Mouse (Mus musculus) heart, adult 18-20 months (tissue): ENCODE measurements around the gene Cdh15. TPM values are rescaled to one million over a fixed set of nuclear protein-coding genes. Genes with fewer than 3 reads are reported as not detected.

Source experiments
- DNase-seq, 2 experiments: peaks; one replicate each; pipeline ENCODE4 v3.0.0; 2021 to 2022; ENCODE audit warnings: mixed read lengths in 1 of 2
- total RNA-seq, 2 experiments: library from RNA; stranded (reverse); gene quantifications; 2 replicates each; pipeline ENCODE4 v1.2.3; 2021

Cdh15 gene
- total RNA-seq, 2 experiments from 2014 or later = not detected

GRCm38 (mm10) chr8:122891440-122891839 lies 43.7 kb downstream of the Cdh15 start:
- no peak for DNase-seq

- no peak for DNase-seq
These were observed 45.7 kb downstream of the Cdh15 start for GRCm38 (mm10) chr8:122893451-122893850.

- DNase-seq = no peak
These were observed 48.6 kb downstream of the Cdh15 start for GRCm38 (mm10) chr8:122896317-122896716.

GRCm38 (mm10) chr8:122897200-122897599 lies 49.4 kb downstream of the Cdh15 start:
- DNase-seq = no peak

GRCm38 (mm10) chr8:122898018-122898417 lies 50.3 kb downstream of the Cdh15 start:
- DNase-seq = no peak

GRCm38 (mm10) chr8:122898473-122898872 lies 50.7 kb downstream of the Cdh15 start:
- DNase-seq = no peak

GRCm38 (mm10) chr8:122899085-122899484 lies 51.3 kb downstream of the Cdh15 start:
- DNase-seq = no peak

- peak in 1 of 2 experiments; percentile 47 for DNase-seq
These were observed 53.7 kb downstream of the Cdh15 start for GRCm38 (mm10) chr8:122901476-122901875.

GRCm38 (mm10) chr8:122901892-122902515 lies 54.2 kb downstream of the Cdh15 start:
- DNase-seq = no peak

- DNase-seq = peak; percentile 47 to 49
These were observed 54.8 kb downstream of the Cdh15 start for GRCm38 (mm10) chr8:122902581-122902980.

GRCm38 (mm10) chr8:122903002-122903401 lies 55.2 kb downstream of the Cdh15 start:
- DNase-seq = no peak

GRCm38 (mm10) chr8:122904496-122904895 lies 56.7 kb downstream of the Cdh15 start:
- DNase-seq = no peak

- DNase-seq = peak in 1 of 2 experiments; percentile 69
These were observed 57.6 kb downstream of the Cdh15 start for GRCm38 (mm10) chr8:122905346-122905745.

- DNase-seq = peak; percentile 97
These were observed 58.8 kb downstream of the Cdh15 start for GRCm38 (mm10) chr8:122906463-122907021.

GRCm38 (mm10) chr8:122912150-122912549 lies 64.4 kb downstream of the Cdh15 start:
- no peak for DNase-seq

- no peak for DNase-seq
These were observed 65.1 kb downstream of the Cdh15 start for GRCm38 (mm10) chr8:122912871-122913270.

- no peak for DNase-seq
These were observed 69.0 kb downstream of the Cdh15 start for GRCm38 (mm10) chr8:122916766-122917165.

Other genes with a start within 250 kb of the Cdh15 start
- gene Galns, start 236.5 kb upstream of the Cdh15 start, total RNA-seq = 1 to 10 TPM; 3.6 to 4.0 TPM
- 10 to 100 TPM; 62.0 to 69.1 TPM for gene Trappc2l, start 236.3 kb upstream of the Cdh15 start, total RNA-seq
- not detected for gene Pabpn1l, start 225.2 kb upstream of the Cdh15 start, total RNA-seq
- 10 to 100 TPM; 18.7 to 20.4 TPM for gene Cbfa2t3, start 148.9 kb upstream of the Cdh15 start, total RNA-seq
- gene Acsf3, start 72.5 kb upstream of the Cdh15 start, total RNA-seq = 10 to 100 TPM; 32.3 to 35.1 TPM
- 10 to 100 TPM; 67.7 to 72.7 TPM for gene Ankrd11, start 194.3 kb downstream of the Cdh15 start, total RNA-seq
- 10 to 100 TPM; 94.2 to 100.0 TPM for gene Spg7, start 215.0 kb downstream of the Cdh15 start, total RNA-seq